Mouse (Mus musculus) midbrain, postnatal 0 days (tissue): ENCODE data around the gene Sapcd1. TPM values are rescaled to one million over a fixed set of nuclear protein-coding genes. Genes with fewer than 3 reads are reported as not detected.
A peak's percentile ranks its signal among the peaks of the same experiment; 100 is the strongest.
"Not testable (repeated sequence)": the region's sequence is repeated elsewhere in the genome, so short reads cannot be mapped to it uniquely, and the experiment has no call there.

Experiments used
- ATAC-seq: fragments of 200-750 bp; cut with Nextera tagmentation; 2 replicates; pipeline ENCODE4 v1.8.0; 2017; ENCODE audit warnings: moderate number of reproducible peaks, mild to moderate bottlenecking, moderate TSS enrichment, moderate library complexity; ENCODE audit not compliant: low FRiP score
- DNase-seq: peaks from one replicate; pipeline ENCODE4 v3.0.0-alpha.2; 2015; ENCODE audit warnings: low spot score
- H3K27ac ChIP-seq: fragments of 300-500 bp; sonication (generic); 2 replicates; pipeline ENCODE4 v1.5.1; 2014; ENCODE audit warnings: low read depth, mild to moderate bottlenecking, low read length, mixed read lengths
- H3K27me3 ChIP-seq: fragments of 300-500 bp; sonication (generic); 2 replicates; pipeline ENCODE4 v1.6.1; 2014; ENCODE audit warnings: low read length, control low read depth, mixed read lengths; ENCODE audit not compliant: insufficient read depth
- H3K36me3 ChIP-seq: fragments of 300-500 bp; sonication (generic); 2 replicates; pipeline ENCODE4 v1.6.1; 2014; ENCODE audit warnings: low read length, control low read depth, mixed read lengths; ENCODE audit not compliant: insufficient read depth
- H3K4me1 ChIP-seq: fragments of 300-500 bp; sonication (generic); 2 replicates; pipeline ENCODE4 v1.6.1; 2014; ENCODE audit warnings: mild to moderate bottlenecking, control low read depth, antibody characterized with exemption, low read length, mixed read lengths; ENCODE audit not compliant: insufficient read depth
- H3K4me2 ChIP-seq: fragments of 300-500 bp; sonication (generic); 2 replicates; pipeline ENCODE4 v1.6.1; 2014; ENCODE audit warnings: low read depth, mild to moderate bottlenecking, low read length, mixed read lengths; ENCODE audit not compliant: poor library complexity, severe bottlenecking
- H3K4me3 ChIP-seq: fragments of 300-500 bp; sonication (generic); 2 replicates; pipeline ENCODE4 v1.5.1; 2014; ENCODE audit warnings: low read depth, mild to moderate bottlenecking, low read length, moderate library complexity
- H3K9ac ChIP-seq: fragments of 300-500 bp; sonication (generic); replicated peaks from 2 replicates; pipeline ENCODE4 v1.6.1; 2014; ENCODE audit warnings: mild to moderate bottlenecking, low read length, moderate library complexity, mixed read lengths; ENCODE audit not compliant: poor library complexity, severe bottlenecking
- H3K9me3 ChIP-seq: fragments of 300-500 bp; sonication (generic); 2 replicates; pipeline ENCODE4 v1.6.1; 2016; ENCODE audit warnings: low read length, control low read depth
- CTCF ChIP-seq: IDR thresholded peaks from 2 replicates; pipeline ENCODE4 v1.5.1; 2016; ENCODE audit warnings: antibody characterized with exemption, mild to moderate bottlenecking
- WGBS: fragments of 180-500 bp; shearing (Covaris S2); extraction: QIAGEN DNeasy Blood & Tissue Kit; methylation state at CpG from one replicate; pipeline ENCODE4 v1.1.7; 2014; 5-methylcytosine and 5-hydroxymethylcytosine counted together
- polyA plus RNA-seq: library from polyadenylated mRNA; unstranded; fragments of >200 nt; fragmentation: Nextera tagmentation; extraction: Ambion mirVana; gene quantifications from 2 replicates; pipeline ENCODE4 v1.2.1, GENCODE M21; 2015
- total RNA-seq: library from RNA; depleted of rRNA; stranded (reverse); fragments of >200 nt; gene quantifications from 2 replicates; pipeline ENCODE4 v1.2.3, GENCODE M21; 2014

Gene Sapcd1
- total and polyA plus RNA-seq, 2 experiments from 2014 or later: 1.5 TPM; not detected in 1

DNA sequence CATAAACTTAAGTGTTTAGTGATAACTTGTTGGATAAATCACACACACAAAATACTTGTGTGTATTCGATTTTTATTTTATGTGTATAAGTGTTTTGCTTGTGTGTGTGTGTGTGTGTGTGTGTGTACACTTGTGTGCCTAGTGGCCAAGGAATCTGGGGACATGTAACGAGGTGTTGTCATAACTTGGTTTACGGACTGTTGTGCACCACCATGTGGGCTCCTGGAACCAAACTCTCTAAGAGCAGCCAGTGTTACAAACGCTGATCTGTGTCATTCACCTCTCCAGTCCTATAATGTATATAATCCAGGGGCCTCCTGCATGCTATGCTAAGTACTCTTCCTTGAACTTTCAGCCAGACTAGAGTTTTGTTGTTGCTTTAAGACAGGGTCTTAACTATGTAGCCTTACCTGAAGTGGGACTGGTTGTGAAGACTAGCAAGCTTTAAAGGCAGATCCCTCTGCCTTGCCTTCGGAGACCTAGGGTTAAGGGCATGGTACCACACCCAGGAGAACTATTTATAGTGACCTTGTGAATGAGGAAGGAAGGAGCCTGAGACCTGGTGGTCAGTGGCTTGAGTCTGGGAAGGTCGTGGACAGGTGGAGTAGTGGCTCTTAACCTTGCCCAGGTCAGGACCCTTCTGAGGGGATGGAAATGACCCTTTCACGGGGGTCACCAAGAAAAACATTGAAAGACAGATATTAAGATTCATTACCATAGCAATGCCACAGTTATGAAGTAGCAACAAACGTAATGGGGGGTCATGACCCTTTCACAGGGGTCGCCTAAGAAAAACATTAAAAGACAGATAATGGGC lies 24.6 kb downstream of the Sapcd1 start:
- Histone ChIP-seq H3K36me3 (peaks cover 15% of the 10 kb centered on the region), H3K27me3 (no peaks in the 10 kb centered on the region), H3K9me3 (no peaks in the 10 kb centered on the region), H3K27ac (no peak overlapping the region), H3K4me2 (no peak overlapping the region), H3K4me1 (peaks cover 6% of the 10 kb centered on the region), H3K4me3 (no peak overlapping the region), H3K9ac (peak overlapping the region; percentile 46; the same call in 1 of the 2 replicates)
- TF ChIP-seq CTCF: no peak
- no peak for ATAC-seq
- 77% methylated on average over 9 of the region's 9 CpGs for WGBS
- DNase-seq: no peak

DNA sequence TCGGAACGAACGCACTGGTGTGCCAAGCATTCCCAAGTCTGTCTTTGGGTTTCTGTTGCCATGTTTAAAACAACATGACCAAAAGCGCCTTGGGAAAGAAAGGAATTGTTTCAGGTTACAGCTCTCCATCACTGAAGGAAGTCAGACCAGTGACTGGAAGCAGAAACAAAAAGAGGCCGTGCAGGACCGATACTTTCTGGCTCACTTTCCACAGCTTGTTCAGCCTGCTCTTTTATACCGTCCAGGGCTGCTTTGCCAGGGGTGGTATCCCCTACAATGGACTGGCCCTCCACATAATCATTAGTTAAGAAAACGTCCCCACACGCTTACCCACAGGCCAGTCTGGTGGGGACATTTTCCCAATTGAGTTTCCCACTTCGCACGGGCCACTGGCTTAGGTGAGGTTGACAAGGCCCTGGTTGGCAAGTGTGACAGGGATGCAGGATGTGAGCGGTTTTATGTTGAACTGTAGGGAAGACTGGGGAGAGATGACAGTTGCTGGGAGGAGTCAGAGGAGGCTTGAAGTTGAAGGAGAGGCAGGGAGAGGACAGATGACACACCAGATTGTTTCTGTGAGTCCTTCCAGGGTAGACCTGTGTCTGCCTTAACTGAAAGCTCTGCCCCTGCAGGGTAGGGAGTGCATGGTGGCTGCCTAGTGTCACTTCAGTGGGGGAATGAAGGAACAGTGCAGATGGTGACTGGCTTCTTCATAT lies 25.5 kb downstream of the Sapcd1 start:
- no peaks in the 10 kb centered on the region for H3K27me3 ChIP-seq
- no peak for DNase-seq
- H3K9ac ChIP-seq: peak overlapping the region; percentile 46
- no peak for ATAC-seq
- no peaks in the 10 kb centered on the region for H3K9me3 ChIP-seq
- H3K4me3 ChIP-seq: peak overlapping the region; percentile 85
- H3K27ac ChIP-seq: no peak overlapping the region
- peak overlapping the region; percentile 94 for H3K4me2 ChIP-seq
- WGBS: 12% methylated on average over 12 of the region's 12 CpGs
- TF ChIP-seq CTCF: no peak
- peaks cover 6% of the 10 kb centered on the region for H3K4me1 ChIP-seq
- H3K36me3 ChIP-seq: peaks cover 15% of the 10 kb centered on the region

- H3K27ac ChIP-seq: peak overlapping the region; percentile 93
- ATAC-seq: peak; percentile 22
- peak; percentile 33 for DNase-seq
- H3K9ac ChIP-seq: peak overlapping the region; percentile 94
- no peak for TF ChIP-seq CTCF
- H3K4me2 ChIP-seq: peak overlapping the region; percentile 94
- H3K9me3 ChIP-seq: no peaks in the 10 kb centered on the region
- WGBS: under 1% methylated on average over 35 of the region's 35 CpGs
- H3K36me3 ChIP-seq: peaks cover 15% of the 10 kb centered on the region
- peak overlapping the region; percentile 85 for H3K4me3 ChIP-seq
- H3K27me3 ChIP-seq: no peaks in the 10 kb centered on the region
- H3K4me1 ChIP-seq: peaks cover 6% of the 10 kb centered on the region
Observed at GRCm38 (mm10) chr17:35001452-35002152, 26.2 kb downstream of the Sapcd1 start.

DNA sequence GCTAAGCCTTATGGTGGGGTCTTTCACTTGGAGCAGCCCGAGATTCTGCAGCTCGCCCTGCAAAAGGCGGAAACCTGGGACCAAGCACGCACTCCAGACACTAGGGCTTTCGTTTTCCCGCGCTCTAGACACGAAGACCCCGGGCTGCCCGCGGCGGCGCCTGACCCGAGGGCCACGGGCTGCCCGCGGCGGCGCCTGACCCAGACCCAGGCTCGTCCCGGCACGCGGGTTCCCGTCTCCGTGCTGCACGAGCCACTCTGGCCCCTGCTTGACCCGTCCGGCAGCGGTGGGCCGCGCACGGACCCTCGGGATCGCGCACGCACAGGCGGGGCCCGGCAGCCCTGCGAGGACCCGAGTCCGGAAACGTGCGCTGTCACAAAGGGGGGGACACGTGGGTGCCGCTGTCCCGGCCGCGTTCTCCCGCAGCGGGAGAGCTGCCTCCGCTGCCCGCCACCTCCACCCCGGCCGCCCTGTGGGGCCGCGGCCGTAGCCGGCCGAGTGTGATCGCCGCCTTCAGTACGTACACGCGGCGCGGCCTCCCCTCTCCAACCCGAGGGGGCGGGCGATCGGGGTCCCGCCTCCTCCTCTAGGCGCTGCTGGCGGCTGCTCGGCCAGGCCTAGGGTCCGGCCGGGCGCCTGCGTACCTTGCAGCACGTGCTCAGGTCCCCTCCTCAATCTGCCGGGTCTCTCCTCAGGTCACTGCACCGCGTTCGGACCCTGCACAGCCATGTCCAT lies 26.9 kb downstream of the Sapcd1 start, which contains the start of gene Vars:
TSS of gene Vars (plus strand) at position 271 of the 735 bp plus-strand sequence.
- DNase-seq (peak; percentile 85), ATAC-seq (peak; percentile 86)
- no peaks in the 10 kb centered on the region for H3K9me3 ChIP-seq
- no peak for TF ChIP-seq CTCF
- peak within 1 kb of the TSS; percentile 93 for H3K27ac ChIP-seq
- H3K9ac ChIP-seq: peak within 1 kb of the TSS; percentile 94
- H3K36me3 ChIP-seq: peaks cover 14% of the 10 kb centered on the region
- H3K27me3 ChIP-seq: no peaks in the 10 kb centered on the region
- H3K4me3 ChIP-seq: peak within 1 kb of the TSS; percentile 85
- under 1% methylated on average over 82 of the region's 83 CpGs for WGBS
- peak within 1 kb of the TSS; percentile 94 for H3K4me2 ChIP-seq
- peaks cover 6% of the 10 kb centered on the region for H3K4me1 ChIP-seq

GRCm38 (mm10) chr17:34999871-35000716 lies 27.7 kb downstream of the Sapcd1 start:
- WGBS: 29% methylated on average over 29 of the region's 32 CpGs
- DNase-seq, ATAC-seq: not testable (repeated sequence)

More at GRCm38 (mm10) chr17:34999871-35000716, 27.7 kb downstream of the Sapcd1 start:
- not testable (repeated sequence) for H3K27ac ChIP-seq, H3K9me3 ChIP-seq, H3K4me1 ChIP-seq, H3K36me3 ChIP-seq, H3K27me3 ChIP-seq, H3K9ac ChIP-seq
- peak overlapping the region; percentile 94 for H3K4me2 ChIP-seq
- peak overlapping the region; percentile 85 for H3K4me3 ChIP-seq
